Mouse (Mus musculus): ENCODE measurements around the gene Cx3cr1. TPM values are rescaled to one million over a fixed set of nuclear protein-coding genes. Genes with fewer than 3 reads are reported as not detected.

Gene Cx3cr1
- polyA plus RNA-seq, 1 experiment from 2014 or later = 17.1 TPM

GRCm38 (mm10) chr9:120081247-120081646 is 11.6 kb upstream of the Cx3cr1 start:
- Histone ChIP-seq H3K9ac (no peak overlapping the region), H3K9me3 (replicated peaks) (no peaks in the 10 kb centered on the region), H3K4me3 (replicated peaks) (no peak overlapping the region), H3K4me1 (no peaks in the 10 kb centered on the region), H3K4me2 (replicated peaks) (no peak overlapping the region), H3K27ac (replicated peaks) (no peak overlapping the region), H3K36me3 (no peaks in the 10 kb centered on the region), H3K27me3 (no peaks in the 10 kb centered on the region)
- no peak for ATAC-seq (ENCODE audit: insufficient number of reproducible peaks, low FRiP score, low TSS enrichment, low read depth)
- 74% methylated on average over 6 of the region's 6 CpGs for WGBS

- Histone ChIP-seq H3K4me2 (replicated peaks) (no peak overlapping the region), H3K4me1 (no peaks in the 10 kb centered on the region), H3K27ac (replicated peaks) (no peak overlapping the region), H3K27me3 (no peaks in the 10 kb centered on the region), H3K36me3 (no peaks in the 10 kb centered on the region), H3K9me3 (replicated peaks) (no peaks in the 10 kb centered on the region), H3K4me3 (replicated peaks) (no peak overlapping the region), H3K9ac (no peak overlapping the region)
- no peak for ATAC-seq (ENCODE audit: insufficient number of reproducible peaks, low FRiP score, low TSS enrichment, low read depth)
- 83% methylated on average over 8 of the region's 8 CpGs for WGBS
These were observed 10.9 kb upstream of the Cx3cr1 start for GRCm38 (mm10) chr9:120080546-120081108.

- no peaks in the 10 kb centered on the region for H3K36me3 ChIP-seq
- 72% methylated on average over 7 of the region's 7 CpGs for WGBS
- H3K4me3 ChIP-seq (replicated peaks) = no peak overlapping the region
- H3K4me1 ChIP-seq = no peaks in the 10 kb centered on the region
- H3K27ac ChIP-seq (replicated peaks) = no peak overlapping the region
- no peaks in the 10 kb centered on the region for H3K27me3 ChIP-seq
- H3K4me2 ChIP-seq (replicated peaks) = no peak overlapping the region
- no peak overlapping the region for H3K9ac ChIP-seq
- ATAC-seq (ENCODE audit: insufficient number of reproducible peaks, low FRiP score, low TSS enrichment, low read depth) = no peak
- no peaks in the 10 kb centered on the region for H3K9me3 ChIP-seq (replicated peaks)
These were observed 10.2 kb upstream of the Cx3cr1 start for GRCm38 (mm10) chr9:120079901-120080300.

- no peaks in the 10 kb centered on the region for H3K9me3 ChIP-seq (replicated peaks)
- H3K4me2 ChIP-seq (replicated peaks) = no peak overlapping the region
- H3K4me1 ChIP-seq = no peaks in the 10 kb centered on the region
- H3K36me3 ChIP-seq = no peaks in the 10 kb centered on the region
- 88% methylated on average over 3 of the region's 3 CpGs for WGBS
- ATAC-seq (ENCODE audit: insufficient number of reproducible peaks, low FRiP score, low TSS enrichment, low read depth) = no peak
- H3K27me3 ChIP-seq = no peaks in the 10 kb centered on the region
- H3K4me3 ChIP-seq (replicated peaks) = no peak overlapping the region
- H3K27ac ChIP-seq (replicated peaks) = no peak overlapping the region
- H3K9ac ChIP-seq = no peak overlapping the region
These were observed 8.6 kb upstream of the Cx3cr1 start for GRCm38 (mm10) chr9:120078241-120078640.

- Histone ChIP-seq H3K4me1 (no peaks in the 10 kb centered on the region), H3K4me2 (replicated peaks) (no peak overlapping the region), H3K27me3 (no peaks in the 10 kb centered on the region), H3K9ac (no peak overlapping the region), H3K4me3 (replicated peaks) (no peak overlapping the region), H3K27ac (replicated peaks) (no peak overlapping the region), H3K36me3 (no peaks in the 10 kb centered on the region), H3K9me3 (replicated peaks) (no peaks in the 10 kb centered on the region)
- ATAC-seq (ENCODE audit: insufficient number of reproducible peaks, low FRiP score, low TSS enrichment, low read depth) = no peak
- WGBS = 77% methylated on average over 7 of the region's 7 CpGs
These were observed 4.8 kb upstream of the Cx3cr1 start for GRCm38 (mm10) chr9:120074516-120074915.

GRCm38 (mm10) chr9:120073169-120073568 is 3.5 kb upstream of the Cx3cr1 start:
- WGBS = 25% methylated on average over 3 of the region's 3 CpGs
- Histone ChIP-seq H3K27ac (replicated peaks) (no peak overlapping the region), H3K4me1 (no peaks in the 10 kb centered on the region), H3K36me3 (no peaks in the 10 kb centered on the region), H3K27me3 (no peaks in the 10 kb centered on the region), H3K4me3 (replicated peaks) (no peak overlapping the region), H3K4me2 (replicated peaks) (no peak overlapping the region), H3K9ac (no peak overlapping the region), H3K9me3 (replicated peaks) (no peaks in the 10 kb centered on the region)
- ATAC-seq (ENCODE audit: insufficient number of reproducible peaks, low FRiP score, low TSS enrichment, low read depth) = no peak

GRCm38 (mm10) chr9:120071251-120071650 is 1.6 kb upstream of the Cx3cr1 start:
- no peaks in the 10 kb centered on the region for H3K36me3 ChIP-seq
- WGBS = 62% methylated on average over 2 of the region's 2 CpGs
- H3K4me1 ChIP-seq = no peaks in the 10 kb centered on the region
- no peak overlapping the region for H3K27ac ChIP-seq (replicated peaks)
- ATAC-seq (ENCODE audit: insufficient number of reproducible peaks, low FRiP score, low TSS enrichment, low read depth) = no peak
- no peaks in the 10 kb centered on the region for H3K27me3 ChIP-seq
- no peak overlapping the region for H3K4me3 ChIP-seq (replicated peaks)
- no peak overlapping the region for H3K4me2 ChIP-seq (replicated peaks)
- H3K9ac ChIP-seq = no peak overlapping the region
- no peaks in the 10 kb centered on the region for H3K9me3 ChIP-seq (replicated peaks)

GRCm38 (mm10) chr9:120068047-120068446 is 1.6 kb downstream of the Cx3cr1 start:
- WGBS = 48% methylated on average over 10 of the region's 10 CpGs
- no peaks in the 10 kb centered on the region for H3K36me3 ChIP-seq
- no peaks in the 10 kb centered on the region for H3K9me3 ChIP-seq (replicated peaks)
- H3K9ac ChIP-seq = no peak overlapping the region
- H3K4me2 ChIP-seq (replicated peaks) = no peak overlapping the region
- H3K27ac ChIP-seq (replicated peaks) = no peak overlapping the region
- no peak for ATAC-seq (ENCODE audit: insufficient number of reproducible peaks, low FRiP score, low TSS enrichment, low read depth)
- no peak overlapping the region for H3K4me3 ChIP-seq (replicated peaks)
- H3K27me3 ChIP-seq = no peaks in the 10 kb centered on the region
- H3K4me1 ChIP-seq = no peaks in the 10 kb centered on the region

GRCm38 (mm10) chr9:120067609-120068008 is 2.1 kb downstream of the Cx3cr1 start:
- Histone ChIP-seq H3K9ac (no peak overlapping the region), H3K4me1 (no peaks in the 10 kb centered on the region), H3K36me3 (no peaks in the 10 kb centered on the region), H3K27me3 (no peaks in the 10 kb centered on the region), H3K27ac (replicated peaks) (no peak overlapping the region), H3K4me2 (replicated peaks) (no peak overlapping the region), H3K9me3 (replicated peaks) (no peaks in the 10 kb centered on the region), H3K4me3 (replicated peaks) (no peak overlapping the region)
- 78% methylated on average over 2 of the region's 2 CpGs for WGBS
- ATAC-seq (ENCODE audit: insufficient number of reproducible peaks, low FRiP score, low TSS enrichment, low read depth) = no peak

- no peaks in the 10 kb centered on the region for H3K27me3 ChIP-seq
- H3K4me1 ChIP-seq = no peaks in the 10 kb centered on the region
- H3K4me3 ChIP-seq (replicated peaks) = no peak overlapping the region
- no peak overlapping the region for H3K4me2 ChIP-seq (replicated peaks)
- no peak overlapping the region for H3K9ac ChIP-seq
- no peak for ATAC-seq (ENCODE audit: insufficient number of reproducible peaks, low FRiP score, low TSS enrichment, low read depth)
- H3K27ac ChIP-seq (replicated peaks) = no peak overlapping the region
- H3K36me3 ChIP-seq = no peaks in the 10 kb centered on the region
- WGBS = 56% methylated on average over 4 of the region's 4 CpGs
- no peaks in the 10 kb centered on the region for H3K9me3 ChIP-seq (replicated peaks)
These were observed 5.4 kb downstream of the Cx3cr1 start for GRCm38 (mm10) chr9:120064317-120064716.

- H3K4me3 ChIP-seq (replicated peaks) = no peak overlapping the region
- no peaks in the 10 kb centered on the region for H3K36me3 ChIP-seq
- 0 out of 2 replicates have a peak, but pooled peaks cover 3% of the 10 kb centered on the region for H3K4me1 ChIP-seq
- H3K9ac ChIP-seq = no peak overlapping the region
- no peak overlapping the region for H3K27ac ChIP-seq (replicated peaks)
- 65% methylated on average over 3 of the region's 3 CpGs for WGBS
- no peak for ATAC-seq (ENCODE audit: insufficient number of reproducible peaks, low FRiP score, low TSS enrichment, low read depth)
- no peaks in the 10 kb centered on the region for H3K27me3 ChIP-seq
- no peak overlapping the region for H3K4me2 ChIP-seq (replicated peaks)
- no peaks in the 10 kb centered on the region for H3K9me3 ChIP-seq (replicated peaks)
These were observed 10.9 kb downstream of the Cx3cr1 start for GRCm38 (mm10) chr9:120058730-120059129.

GRCm38 (mm10) chr9:120056201-120056600 is 13.5 kb downstream of the Cx3cr1 start:
- no peaks in the 10 kb centered on the region for H3K27me3 ChIP-seq
- no peak for ATAC-seq (ENCODE audit: insufficient number of reproducible peaks, low FRiP score, low TSS enrichment, low read depth)
- 0 out of 2 replicates have a peak, but pooled peaks cover 3% of the 10 kb centered on the region for H3K4me1 ChIP-seq
- H3K4me2 ChIP-seq (replicated peaks) = no peak overlapping the region
- WGBS = 48% methylated on average over 9 of the region's 9 CpGs
- H3K4me3 ChIP-seq (replicated peaks) = no peak overlapping the region
- H3K36me3 ChIP-seq = no peaks in the 10 kb centered on the region
- no peaks in the 10 kb centered on the region for H3K9me3 ChIP-seq (replicated peaks)
- H3K27ac ChIP-seq (replicated peaks) = no peak overlapping the region
- no peak overlapping the region for H3K9ac ChIP-seq

Data from embryonic facial prominence, embryonic 15.5 days (tissue).